Mouse (Mus musculus) heart, postnatal 0 days (tissue): ENCODE data around the gene Socs7. TPM values are rescaled to one million over a fixed set of nuclear protein-coding genes. Genes with fewer than 3 reads are reported as not detected.
A peak's percentile ranks its signal among the peaks of the same experiment; 100 is the strongest.

Experiments used
- ATAC-seq: fragments of 200-750 bp; cut with Nextera tagmentation; 2 replicates; pipeline ENCODE4 v1.8.0; 2017; ENCODE audit warnings: low read depth, moderate number of reproducible peaks, moderate library complexity; ENCODE audit not compliant: insufficient read depth
- DNase-seq: peaks from one replicate; pipeline ENCODE4 v3.0.0-alpha.2; 2016; ENCODE audit warnings: low spot score
- H3K27ac ChIP-seq: fragments of 300-500 bp; sonication (generic); 2 replicates; pipeline ENCODE4 v1.5.1; 2014; ENCODE audit warnings: low read depth, mild to moderate bottlenecking
- H3K27me3 ChIP-seq: fragments of 300-500 bp; sonication (generic); 2 replicates; pipeline ENCODE4 v1.6.1; 2014; ENCODE audit warnings: low read length, mixed read lengths; ENCODE audit not compliant: control insufficient read depth, insufficient read depth
- H3K36me3 ChIP-seq: fragments of 300-500 bp; sonication (generic); replicated peaks from 2 replicates; pipeline ENCODE4 v1.6.1; 2014; ENCODE audit warnings: low read length, mixed read lengths; ENCODE audit not compliant: control insufficient read depth, insufficient read depth
- H3K4me1 ChIP-seq: fragments of 300-500 bp; sonication (generic); 2 replicates; pipeline ENCODE4 v1.6.1; 2014; ENCODE audit warnings: antibody characterized with exemption; ENCODE audit not compliant: control insufficient read depth, insufficient read depth
- H3K4me2 ChIP-seq: fragments of 300-500 bp; sonication (generic); 2 replicates; pipeline ENCODE4 v1.6.1; 2014; ENCODE audit warnings: low read depth, mild to moderate bottlenecking, low read length, moderate library complexity
- H3K4me3 ChIP-seq: fragments of 300-500 bp; sonication (generic); 2 replicates; pipeline ENCODE4 v1.5.1; 2014; ENCODE audit warnings: low read depth, low read length
- H3K9ac ChIP-seq: fragments of 300-500 bp; sonication (generic); replicated peaks from 2 replicates; pipeline ENCODE4 v1.6.1; 2014; ENCODE audit warnings: low read depth, low read length, mixed read lengths
- H3K9me3 ChIP-seq: fragments of 300-500 bp; sonication (generic); replicated peaks from 2 replicates; pipeline ENCODE4 v1.6.1; 2016; ENCODE audit warnings: low read length; ENCODE audit not compliant: control insufficient read depth
- CTCF ChIP-seq: IDR thresholded peaks from 2 replicates; pipeline ENCODE4 v1.5.1; 2016; ENCODE audit warnings: antibody characterized with exemption, control low read depth, low read depth
- EP300 ChIP-seq: IDR thresholded peaks from 2 replicates; pipeline ENCODE4 v1.6.1; 2016; ENCODE audit warnings: antibody characterized with exemption, low read depth
- WGBS: fragments of 180-500 bp; shearing (Covaris S2); extraction: QIAGEN DNeasy Blood & Tissue Kit; methylation state at CpG from one replicate; pipeline ENCODE4 v1.1.7; 2014; 5-methylcytosine and 5-hydroxymethylcytosine counted together
- polyA plus RNA-seq: library from polyadenylated mRNA; unstranded; fragments of >200 nt; fragmentation: Nextera tagmentation; extraction: Ambion mirVana; gene quantifications from 2 replicates; pipeline ENCODE4 v1.2.1, GENCODE M21; 2015
- total RNA-seq: library from RNA; depleted of rRNA; stranded (reverse); fragments of >200 nt; gene quantifications from 2 replicates; pipeline ENCODE4 v1.2.3, GENCODE M21; 2014; ENCODE audit warnings: low replicate concordance

The Socs7 gene
- total and polyA plus RNA-seq, 2 experiments from 2014 or later: 2.1 to 15.4 TPM

GRCm38 (mm10) chr11:97389127-97389526, 26.8 kb downstream of the Socs7 start:
- no peaks in the 10 kb centered on the region for H3K9me3 ChIP-seq
- DNase-seq (no peak), ATAC-seq (no peak)
- TF ChIP-seq CTCF (no peak), EP300 (no peak)
- 77% methylated on average over 8 of the region's 8 CpGs for WGBS
- no peak overlapping the region for H3K4me2 ChIP-seq
- no peak overlapping the region for H3K9ac ChIP-seq
- no peaks in the 10 kb centered on the region for H3K27me3 ChIP-seq
- H3K4me1 ChIP-seq: no peaks in the 10 kb centered on the region
- no peak overlapping the region for H3K4me3 ChIP-seq
- H3K36me3 ChIP-seq: peaks cover 85% of the 10 kb centered on the region
- H3K27ac ChIP-seq: no peak overlapping the region

DNA sequence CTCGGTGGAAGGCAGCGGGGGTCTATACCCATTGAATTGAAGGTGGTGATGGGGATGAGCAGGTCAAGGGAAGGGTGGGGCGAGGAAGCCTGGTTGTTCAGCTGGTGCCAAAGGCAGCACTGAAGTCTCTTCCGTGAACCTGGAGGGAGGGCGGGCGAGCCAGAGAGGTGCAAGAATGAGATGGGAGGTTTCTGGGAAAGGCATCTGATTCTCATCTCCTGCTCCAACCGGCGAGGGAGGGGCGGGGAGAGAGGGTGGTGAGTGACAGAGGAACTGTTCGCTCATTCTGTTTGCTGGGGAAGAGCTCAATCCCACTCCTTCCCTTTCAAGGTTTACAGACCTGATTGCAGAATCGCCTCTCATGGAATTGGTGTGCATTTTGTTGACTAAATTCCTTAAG, 31.3 kb downstream of the Socs7 start:
- no peak overlapping the region for H3K9ac ChIP-seq
- DNase-seq (no peak), ATAC-seq (no peak)
- H3K4me3 ChIP-seq: no peak overlapping the region
- H3K36me3 ChIP-seq: peaks cover 71% of the 10 kb centered on the region
- H3K27me3 ChIP-seq: no peaks in the 10 kb centered on the region
- no peaks in the 10 kb centered on the region for H3K4me1 ChIP-seq
- no peak for TF ChIP-seq CTCF
- no peak for TF ChIP-seq EP300
- H3K4me2 ChIP-seq: no peak overlapping the region
- 69% methylated on average over 11 of the region's 11 CpGs for WGBS
- H3K9me3 ChIP-seq: no peaks in the 10 kb centered on the region
- H3K27ac ChIP-seq: no peak overlapping the region

DNA sequence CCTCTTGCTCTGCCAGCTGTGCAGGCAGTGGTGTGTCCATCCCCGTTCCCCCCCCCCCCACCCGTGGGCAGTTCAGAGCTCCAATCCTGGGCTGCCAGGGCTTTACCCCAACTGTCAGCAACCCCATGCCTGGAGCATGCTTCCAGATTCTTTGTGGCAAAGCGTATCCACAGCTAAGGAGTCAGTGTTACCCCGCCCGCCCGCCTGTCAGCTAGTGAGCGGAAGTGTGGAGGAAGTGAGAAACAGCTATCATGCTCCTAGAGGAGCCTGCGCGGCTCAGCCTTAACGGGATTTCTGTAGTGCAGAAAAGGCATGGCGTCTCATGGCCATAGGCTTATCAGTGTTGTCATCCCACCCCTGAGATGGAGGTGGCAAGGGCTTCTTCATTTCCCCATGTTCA, 31.8 kb downstream of the Socs7 start:
- ATAC-seq (no peak), DNase-seq (no peak)
- no peaks in the 10 kb centered on the region for H3K9me3 ChIP-seq
- H3K27me3 ChIP-seq: no peaks in the 10 kb centered on the region
- no peak overlapping the region for H3K9ac ChIP-seq
- no peak overlapping the region for H3K27ac ChIP-seq
- no peak for TF ChIP-seq CTCF
- no peak for TF ChIP-seq EP300
- H3K4me2 ChIP-seq: no peak overlapping the region; the same call in 1 of the 2 replicates
- peaks cover 67% of the 10 kb centered on the region for H3K36me3 ChIP-seq
- H3K4me1 ChIP-seq: no peaks in the 10 kb centered on the region
- WGBS: 64% methylated on average over 11 of the region's 11 CpGs
- no peak overlapping the region for H3K4me3 ChIP-seq

GRCm38 (mm10) chr11:97398506-97398905, 36.2 kb downstream of the Socs7 start:
- no peak overlapping the region for H3K4me2 ChIP-seq
- 0 out of 2 replicates have a peak, but pooled peaks cover 3% of the 10 kb centered on the region for H3K4me1 ChIP-seq
- H3K27me3 ChIP-seq: no peaks in the 10 kb centered on the region
- peaks cover 28% of the 10 kb centered on the region; the same call in 1 of the 2 replicates for H3K36me3 ChIP-seq
- H3K27ac ChIP-seq: no peak overlapping the region
- no peak for TF ChIP-seq EP300
- TF ChIP-seq CTCF: no peak
- no peak for ATAC-seq
- WGBS: 50% methylated on average over 2 of the region's 2 CpGs
- DNase-seq: no peak
- H3K9ac ChIP-seq: no peak overlapping the region
- H3K4me3 ChIP-seq: no peak overlapping the region
- H3K9me3 ChIP-seq: no peaks in the 10 kb centered on the region

DNA sequence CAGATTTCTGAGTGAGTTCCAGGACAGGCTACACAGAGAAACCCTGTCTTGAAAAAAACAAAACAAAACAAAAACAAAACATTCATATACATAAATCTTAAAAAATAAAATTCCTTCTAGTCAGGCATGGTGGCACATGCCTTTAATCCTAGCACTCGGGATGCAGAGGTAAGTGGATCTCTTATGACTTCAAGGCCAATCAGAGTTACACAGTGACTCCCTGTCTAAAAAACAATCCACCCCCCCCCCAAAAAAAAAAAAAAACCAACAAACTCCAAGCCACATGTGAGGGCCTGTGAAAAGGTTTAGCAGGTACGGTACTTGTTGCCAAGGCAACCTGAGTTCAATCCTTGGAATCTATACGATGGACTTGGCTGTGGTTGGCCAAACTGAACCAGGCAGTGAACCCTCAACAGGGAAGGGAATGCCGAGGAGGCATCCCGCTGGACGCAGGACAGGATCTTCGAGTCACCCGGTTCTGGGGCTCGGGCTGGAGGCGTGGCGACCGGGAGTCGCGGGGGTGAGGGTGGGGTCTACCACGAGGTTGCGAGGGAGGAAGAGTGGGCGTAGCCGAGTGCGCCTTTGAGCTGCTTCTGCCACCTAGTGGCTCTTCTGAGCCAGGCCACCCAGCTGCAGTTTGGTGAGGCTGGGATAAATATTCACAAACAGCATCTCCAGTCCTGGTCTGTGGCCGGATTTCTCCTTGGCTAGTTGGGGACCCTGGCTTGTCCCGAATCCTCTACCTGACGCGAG, 37.8 kb downstream of the Socs7 start:
- no peak overlapping the region for H3K4me3 ChIP-seq
- H3K4me2 ChIP-seq: peak overlapping the region; percentile 55
- peak; percentile 79 for ATAC-seq
- peaks cover 13% of the 10 kb centered on the region; the same call in 1 of the 2 replicates for H3K36me3 ChIP-seq
- WGBS: 4% methylated on average over 23 of the region's 23 CpGs
- no peak overlapping the region for H3K27ac ChIP-seq
- peak; percentile 90 for DNase-seq
- H3K4me1 ChIP-seq: peaks cover 11% of the 10 kb centered on the region
- TF ChIP-seq CTCF (peak; percentile 91), EP300 (no peak)
- H3K27me3 ChIP-seq: no peaks in the 10 kb centered on the region
- no peaks in the 10 kb centered on the region for H3K9me3 ChIP-seq
- no peak overlapping the region for H3K9ac ChIP-seq
